Mouse (Mus musculus): Measurements from ENCODE around the gene Dnajb12. TPM values are rescaled to one million over a fixed set of nuclear protein-coding genes. Genes with fewer than 3 reads are reported as not detected.
A peak's percentile ranks its signal among the peaks of the same experiment; 100 is the strongest.

Dnajb12 gene
- polyA plus RNA-seq, 1 experiment from 2014 or later: 27.4 TPM

DNA sequence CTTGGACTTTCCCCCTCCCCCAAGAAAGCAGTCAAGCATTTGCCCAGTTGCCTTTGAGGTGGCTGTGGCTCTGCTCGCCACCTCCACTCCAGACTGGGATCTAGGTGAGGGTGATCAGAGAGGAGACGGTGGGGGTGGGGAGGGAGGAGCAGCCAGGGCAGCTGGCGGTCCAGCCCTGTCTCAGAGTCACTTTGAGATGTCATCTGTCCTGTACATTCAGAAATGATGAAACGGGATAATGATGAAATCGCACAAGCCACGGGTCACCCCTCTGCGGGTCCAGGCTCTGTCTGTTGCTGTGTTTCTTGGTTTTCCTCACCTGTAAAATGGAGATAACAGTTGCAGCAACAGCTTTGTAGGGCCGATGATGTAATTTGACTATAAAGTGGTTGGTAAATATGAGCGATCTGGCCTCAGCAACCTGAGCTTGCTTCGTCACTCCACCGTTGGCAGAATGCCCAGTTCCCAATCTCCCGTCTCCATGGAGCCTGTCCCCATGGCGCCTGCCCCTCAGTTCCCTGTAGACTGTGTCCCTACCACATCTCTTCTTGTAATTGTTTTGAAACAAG is 64.1 kb downstream of the Dnajb12 start:
- peak; percentile 86 for ATAC-seq
- H3K27ac ChIP-seq (ENCODE audit: low read depth, low read length): peak overlapping the region; percentile 52
- peak overlapping the region; percentile 66 for H3K4me2 ChIP-seq (replicated peaks; ENCODE audit: low read depth)
- H3K9me3 ChIP-seq (ENCODE audit: control insufficient read depth): no peaks in the 10 kb centered on the region
- WGBS: 18% methylated on average over 13 of the region's 13 CpGs
- peak overlapping the region; percentile 40 for H3K9ac ChIP-seq (ENCODE audit: low read depth, low read length)
- H3K27me3 ChIP-seq (replicated peaks; ENCODE audit: control insufficient read depth, insufficient read depth, low read length): no peaks in the 10 kb centered on the region
- no peaks in the 10 kb centered on the region for H3K36me3 ChIP-seq (ENCODE audit: control insufficient read depth, insufficient read depth)
- TF ChIP-seq CTCF (IDR thresholded peaks at IDR 0.05; ENCODE audit: low read depth): no peak
- H3K4me3 ChIP-seq (ENCODE audit: low read depth, low read length): peak overlapping the region; percentile 20; the same call in 1 of the 2 replicates
- H3K4me1 ChIP-seq (replicated peaks; ENCODE audit: control insufficient read depth, insufficient read depth, low read length): 0 out of 2 replicates have a peak, but pooled peaks cover 6% of the 10 kb centered on the region

DNA sequence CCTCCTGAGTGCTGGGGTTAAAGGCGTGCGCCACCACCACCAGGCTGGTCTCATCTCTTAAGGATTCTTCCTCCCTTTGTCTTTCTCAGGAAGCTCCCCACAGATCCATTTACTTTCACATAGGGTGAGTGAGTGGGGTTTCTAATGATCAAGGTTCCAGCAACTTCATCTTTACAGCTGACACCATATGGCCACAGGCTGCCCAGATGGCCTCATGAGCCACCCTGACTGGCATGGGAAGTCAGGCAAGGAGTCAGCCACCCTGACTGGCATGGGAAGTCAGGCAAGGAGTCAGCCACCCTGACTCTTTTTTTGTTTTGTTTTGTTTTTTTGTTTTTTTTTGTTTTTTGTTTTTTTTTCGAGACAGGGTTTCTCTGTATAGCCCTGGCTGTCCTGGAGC is 66.1 kb downstream of the Dnajb12 start:
- Histone ChIP-seq H3K4me3 (ENCODE audit: low read depth, low read length) (no peak overlapping the region), H3K4me1 (replicated peaks; ENCODE audit: control insufficient read depth, insufficient read depth, low read length) (0 out of 2 replicates have a peak, but pooled peaks cover 8% of the 10 kb centered on the region), H3K9ac (ENCODE audit: low read depth, low read length) (no peak overlapping the region), H3K36me3 (ENCODE audit: control insufficient read depth, insufficient read depth) (peaks cover 8% of the 10 kb centered on the region; the same call in 1 of the 2 replicates), H3K9me3 (ENCODE audit: control insufficient read depth) (no peaks in the 10 kb centered on the region), H3K4me2 (replicated peaks; ENCODE audit: low read depth) (no peak overlapping the region), H3K27me3 (replicated peaks; ENCODE audit: control insufficient read depth, insufficient read depth, low read length) (no peaks in the 10 kb centered on the region), H3K27ac (ENCODE audit: low read depth, low read length) (no peak overlapping the region)
- TF ChIP-seq CTCF (IDR thresholded peaks at IDR 0.05; ENCODE audit: low read depth): no peak
- WGBS: 91% methylated on average over 3 of the region's 3 CpGs
- ATAC-seq: no peak

DNA sequence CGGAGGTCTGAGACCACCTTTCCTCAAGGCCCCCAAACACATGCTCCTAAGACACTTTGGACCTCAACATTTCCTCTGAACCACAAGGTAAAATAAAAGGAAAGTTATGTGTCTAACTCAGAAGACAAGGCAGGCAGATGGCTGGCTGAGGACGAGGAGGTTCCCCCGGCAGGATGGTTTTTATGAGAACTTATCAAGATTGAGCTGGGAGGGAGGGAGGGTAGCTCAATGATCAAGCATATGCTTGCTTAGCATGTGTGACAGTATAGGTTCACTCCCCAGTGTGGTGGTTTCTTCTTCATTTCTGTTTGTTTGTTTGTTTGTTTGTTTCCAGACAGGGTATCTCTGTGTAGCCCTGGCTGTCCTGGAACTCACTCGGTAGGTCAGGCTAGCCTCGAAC is 67.0 kb downstream of the Dnajb12 start:
- Histone ChIP-seq H3K4me2 (replicated peaks; ENCODE audit: low read depth) (no peak overlapping the region), H3K9me3 (ENCODE audit: control insufficient read depth) (no peaks in the 10 kb centered on the region), H3K27me3 (replicated peaks; ENCODE audit: control insufficient read depth, insufficient read depth, low read length) (no peaks in the 10 kb centered on the region), H3K36me3 (ENCODE audit: control insufficient read depth, insufficient read depth) (peaks cover 9% of the 10 kb centered on the region; the same call in 1 of the 2 replicates), H3K27ac (ENCODE audit: low read depth, low read length) (no peak overlapping the region), H3K4me3 (ENCODE audit: low read depth, low read length) (no peak overlapping the region), H3K9ac (ENCODE audit: low read depth, low read length) (no peak overlapping the region), H3K4me1 (replicated peaks; ENCODE audit: control insufficient read depth, insufficient read depth, low read length) (0 out of 2 replicates have a peak, but pooled peaks cover 8% of the 10 kb centered on the region)
- no peak for TF ChIP-seq CTCF (IDR thresholded peaks at IDR 0.05; ENCODE audit: low read depth)
- no peak for ATAC-seq
- WGBS: 81% methylated on average over 5 of the region's 5 CpGs

DNA sequence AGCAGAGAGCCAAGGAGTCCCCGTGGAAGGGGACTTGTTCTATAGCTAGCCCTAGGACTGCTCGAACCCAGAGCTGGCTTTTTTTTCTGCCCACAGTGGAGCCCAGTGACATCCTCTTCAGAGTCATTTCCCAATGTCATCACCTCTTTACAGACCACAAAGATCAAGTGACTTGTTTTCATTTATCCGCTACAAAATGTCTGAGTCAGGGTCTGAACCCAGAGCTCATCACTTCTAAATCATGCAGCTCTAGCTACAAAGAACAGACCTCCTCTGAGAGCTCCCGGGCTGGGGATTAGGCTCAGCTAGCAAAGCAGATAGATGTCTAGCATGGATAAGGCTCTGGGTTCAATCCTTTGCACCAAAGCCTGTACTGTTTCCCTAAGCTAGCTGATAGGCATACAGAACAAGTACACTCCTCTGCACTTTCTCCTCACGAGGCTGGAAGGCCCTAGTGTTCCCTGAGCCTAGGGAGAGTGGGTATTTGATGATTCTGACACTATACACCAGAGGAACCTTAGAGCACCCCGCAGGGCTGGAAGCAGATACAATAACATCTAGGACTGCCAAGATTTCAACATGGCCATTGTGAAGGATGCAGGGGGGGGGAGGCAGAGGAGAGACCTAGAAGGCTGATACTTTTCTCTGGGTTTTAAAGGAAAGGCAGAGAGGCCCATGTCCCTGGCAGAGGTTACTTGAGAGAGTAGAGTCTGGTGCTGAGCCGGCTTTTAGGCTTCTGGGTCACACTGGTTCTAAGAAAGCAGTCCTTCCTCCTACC is 68.1 kb downstream of the Dnajb12 start:
- no peak overlapping the region for H3K9ac ChIP-seq (ENCODE audit: low read depth, low read length)
- no peaks in the 10 kb centered on the region for H3K27me3 ChIP-seq (replicated peaks; ENCODE audit: control insufficient read depth, insufficient read depth, low read length)
- H3K36me3 ChIP-seq (ENCODE audit: control insufficient read depth, insufficient read depth): peaks cover 9% of the 10 kb centered on the region; the same call in 1 of the 2 replicates
- H3K27ac ChIP-seq (ENCODE audit: low read depth, low read length): 0 out of 2 replicates have a peak overlapping the region, but pooled peaks have one; percentile 86
- no peak for ATAC-seq
- H3K9me3 ChIP-seq (ENCODE audit: control insufficient read depth): no peaks in the 10 kb centered on the region
- TF ChIP-seq CTCF (IDR thresholded peaks at IDR 0.05; ENCODE audit: low read depth): no peak
- 65% methylated on average over 7 of the region's 7 CpGs for WGBS
- H3K4me3 ChIP-seq (ENCODE audit: low read depth, low read length): no peak overlapping the region
- no peak overlapping the region for H3K4me2 ChIP-seq (replicated peaks; ENCODE audit: low read depth)
- H3K4me1 ChIP-seq (replicated peaks; ENCODE audit: control insufficient read depth, insufficient read depth, low read length): 0 out of 2 replicates have a peak, but pooled peaks cover 8% of the 10 kb centered on the region

DNA sequence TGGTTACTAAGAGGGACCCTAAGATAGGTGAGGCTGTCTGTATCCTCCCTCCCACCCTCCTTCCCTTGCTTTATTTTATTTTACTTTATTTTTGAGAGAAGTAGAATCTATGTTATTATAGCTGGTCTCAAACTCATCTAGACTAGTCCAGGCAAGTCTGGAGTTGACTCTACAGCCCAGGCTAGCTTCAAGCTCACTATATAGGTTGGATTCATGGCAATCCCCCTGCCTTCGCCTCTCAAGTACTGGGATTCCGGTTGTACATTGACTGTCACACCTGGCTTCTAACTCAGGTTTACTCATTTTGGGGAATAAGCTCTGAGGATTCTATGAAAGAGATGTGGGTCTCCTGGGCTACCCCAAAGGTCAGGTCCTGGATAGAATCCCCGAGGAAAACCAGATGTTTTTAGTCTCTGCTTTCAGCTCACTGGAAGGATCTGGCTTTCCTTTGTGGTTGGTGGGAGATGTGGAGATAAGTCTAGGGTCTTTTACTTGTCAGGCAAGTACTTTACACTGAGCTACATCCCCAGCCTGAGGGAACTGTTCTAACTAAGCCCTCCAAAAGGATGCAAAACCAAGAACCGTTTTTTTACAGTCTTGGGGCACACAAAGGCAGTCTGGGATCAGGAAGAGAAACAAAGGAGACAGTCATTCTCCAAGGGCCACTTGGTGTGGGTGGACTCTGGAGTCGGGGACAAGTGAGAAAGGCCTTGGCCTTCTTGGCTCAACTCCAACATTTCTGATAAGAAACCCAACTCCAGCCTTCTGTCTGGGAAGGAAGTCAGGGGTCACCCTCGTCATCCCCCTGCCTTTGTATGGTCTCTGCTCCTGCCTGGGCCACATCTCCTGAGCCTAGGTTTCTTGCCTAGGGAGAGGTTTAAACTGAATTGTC is 69.3 kb downstream of the Dnajb12 start:
- H3K9me3 ChIP-seq (ENCODE audit: control insufficient read depth): no peaks in the 10 kb centered on the region
- peak overlapping the region; percentile 86 for H3K27ac ChIP-seq (ENCODE audit: low read depth, low read length)
- peak overlapping the region; percentile 69; the same call in 1 of the 2 replicates for H3K4me3 ChIP-seq (ENCODE audit: low read depth, low read length)
- H3K27me3 ChIP-seq (replicated peaks; ENCODE audit: control insufficient read depth, insufficient read depth, low read length): no peaks in the 10 kb centered on the region
- H3K9ac ChIP-seq (ENCODE audit: low read depth, low read length): 0 out of 2 replicates have a peak overlapping the region, but pooled peaks have one; percentile 87
- H3K4me2 ChIP-seq (replicated peaks; ENCODE audit: low read depth): peak overlapping the region; percentile 74
- 36% methylated on average over 6 of the region's 6 CpGs for WGBS
- H3K36me3 ChIP-seq (ENCODE audit: control insufficient read depth, insufficient read depth): peaks cover 9% of the 10 kb centered on the region; the same call in 1 of the 2 replicates
- ATAC-seq: peak; percentile 40
- no peak for TF ChIP-seq CTCF (IDR thresholded peaks at IDR 0.05; ENCODE audit: low read depth)
- 0 out of 2 replicates have a peak, but pooled peaks cover 3% of the 10 kb centered on the region for H3K4me1 ChIP-seq (replicated peaks; ENCODE audit: control insufficient read depth, insufficient read depth, low read length)

Other genes with a start within 250 kb of the Dnajb12 start
- 57.8 and 59.2 TPM in 2 replicates for gene Micu1, start 177.1 kb upstream of the Dnajb12 start, polyA plus RNA-seq (2015; fragmentation: Nextera tagmentation; extraction: Ambion mirVana)
- 11.5 and 17.8 TPM in 2 replicates for gene Ddit4, start 72.3 kb downstream of the Dnajb12 start, polyA plus RNA-seq (2015; fragmentation: Nextera tagmentation; extraction: Ambion mirVana)
- gene Ascc1, start 123.2 kb downstream of the Dnajb12 start, polyA plus RNA-seq (2015; fragmentation: Nextera tagmentation; extraction: Ambion mirVana): 28.7 TPM in 2 replicates
- 98.4 and 100 TPM in 2 replicates for gene Anapc16, start 123.6 kb downstream of the Dnajb12 start, polyA plus RNA-seq (2015; fragmentation: Nextera tagmentation; extraction: Ambion mirVana)
- 2.1 and 2.4 TPM in 2 replicates for gene Spock2, start 226.7 kb downstream of the Dnajb12 start, polyA plus RNA-seq (2015; fragmentation: Nextera tagmentation; extraction: Ambion mirVana)